Mouse (Mus musculus) lung, embryonic 14.5 days (tissue): ENCODE results near the gene Neil1. TPM values are rescaled to one million over a fixed set of nuclear protein-coding genes. Genes with fewer than 3 reads are reported as not detected.

ENCODE experiments used
- ATAC-seq: fragments of 200-750 bp; cut with Nextera tagmentation; 2 replicates; pipeline ENCODE4 v1.8.0; 2017; ENCODE audit warnings: mild to moderate bottlenecking, moderate TSS enrichment, moderate library complexity; ENCODE audit not compliant: insufficient read depth
- DNase-seq: peaks from one replicate; pipeline ENCODE4 v3.0.0-alpha.2; 2015
- H3K27ac ChIP-seq: fragments of 300-500 bp; sonication (generic); 2 replicates; pipeline ENCODE4 v1.5.1; 2014; ENCODE audit warnings: low read depth, mild to moderate bottlenecking, moderate library complexity
- H3K27me3 ChIP-seq: fragments of 300-500 bp; sonication (generic); 2 replicates; pipeline ENCODE4 v1.6.1; 2014; ENCODE audit warnings: low read length, control low read depth; ENCODE audit not compliant: insufficient read depth
- H3K36me3 ChIP-seq: fragments of 300-500 bp; sonication (generic); 2 replicates; pipeline ENCODE4 v1.6.1; 2014; ENCODE audit warnings: control low read depth; ENCODE audit not compliant: insufficient read depth
- H3K4me1 ChIP-seq: fragments of 300-500 bp; sonication (generic); 2 replicates; pipeline ENCODE4 v1.6.1; 2014; ENCODE audit warnings: antibody characterized with exemption, control low read depth; ENCODE audit not compliant: insufficient read depth
- H3K4me2 ChIP-seq: fragments of 300-500 bp; sonication (generic); 2 replicates; pipeline ENCODE4 v1.6.1; 2014; ENCODE audit warnings: mild to moderate bottlenecking
- H3K4me3 ChIP-seq: fragments of 300-500 bp; sonication (generic); 2 replicates; pipeline ENCODE4 v1.5.1; 2014; ENCODE audit warnings: low read depth, low read length
- H3K9ac ChIP-seq: fragments of 300-500 bp; sonication (generic); 2 replicates; pipeline ENCODE4 v1.6.1; 2014
- H3K9me3 ChIP-seq: fragments of 300-500 bp; sonication (generic); 2 replicates; pipeline ENCODE4 v1.6.1; 2016; ENCODE audit warnings: low read depth, low read length, control low read depth
- CTCF ChIP-seq: IDR thresholded peaks from 2 replicates; pipeline ENCODE4 v1.5.1; 2016; ENCODE audit warnings: antibody characterized with exemption, low read depth
- WGBS: fragments of 180-500 bp; shearing (Covaris S2); extraction: QIAGEN DNeasy Blood & Tissue Kit; methylation state at CpG from one replicate; pipeline ENCODE4 v1.1.7; 2014; 5-methylcytosine and 5-hydroxymethylcytosine counted together
- polyA plus RNA-seq: library from polyadenylated mRNA; unstranded; fragments of >200 nt; fragmentation: Nextera tagmentation; extraction: Ambion mirVana; gene quantifications from 2 replicates; pipeline ENCODE4 v1.2.1, GENCODE M21; 2014

Gene Neil1
- polyA plus RNA-seq, 1 experiment from 2014 or later, result 5.9 TPM

DNA sequence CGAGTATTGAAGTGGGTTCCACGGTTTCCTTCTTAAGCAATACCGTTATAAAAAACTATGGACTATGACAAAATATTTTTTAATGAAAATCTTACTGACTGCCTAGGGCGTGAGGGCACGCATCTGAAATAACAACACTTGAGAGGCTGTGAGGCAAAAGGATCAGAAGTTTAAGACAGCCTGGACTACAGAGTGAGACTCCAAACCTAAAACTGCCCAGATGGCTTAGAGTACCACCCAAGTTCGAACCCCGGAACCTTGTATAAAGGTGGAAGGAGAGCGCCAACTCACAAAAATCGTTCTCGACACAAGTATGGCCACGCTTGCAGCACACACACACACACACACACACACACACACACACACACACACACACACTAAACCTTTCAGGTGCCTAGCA is 10.4 kb upstream of the Neil1 start:
- DNase-seq (no peak), ATAC-seq (peak; percentile 47)
- Histone ChIP-seq H3K36me3 (0 out of 2 replicates have a peak, but pooled peaks cover 9% of the 10 kb centered on the region), H3K9me3 (no peaks in the 10 kb centered on the region), H3K4me2 (peak overlapping the region; percentile 91), H3K4me3 (peak overlapping the region; percentile 68), H3K4me1 (no peaks in the 10 kb centered on the region), H3K9ac (peak overlapping the region; percentile 35), H3K27me3 (no peaks in the 10 kb centered on the region), H3K27ac (no peak overlapping the region)
- no peak for TF ChIP-seq CTCF
- 37% methylated on average over 11 of the region's 11 CpGs for WGBS

GRCm38 (mm10) chr9:57158013-57158470 is 9.9 kb upstream of the Neil1 start, which contains the start of gene Commd4:
TSS of gene Commd4 (minus strand) at chr9:57158331.
- no peak within 1 kb of the TSS for H3K27ac ChIP-seq
- H3K9me3 ChIP-seq, result no peaks in the 10 kb centered on the region
- no peaks in the 10 kb centered on the region for H3K27me3 ChIP-seq
- peak within 1 kb of the TSS; percentile 68 for H3K4me3 ChIP-seq
- peak within 1 kb of the TSS; percentile 91 for H3K4me2 ChIP-seq
- peak; percentile 99 for DNase-seq
- H3K9ac ChIP-seq, result peak within 1 kb of the TSS; percentile 64
- peak; percentile 92 for ATAC-seq
- H3K4me1 ChIP-seq, result no peaks in the 10 kb centered on the region
- H3K36me3 ChIP-seq, result 0 out of 2 replicates have a peak, but pooled peaks cover 9% of the 10 kb centered on the region
- under 1% methylated on average over 24 of the region's 24 CpGs for WGBS
- no peak for TF ChIP-seq CTCF

- no peaks in the 10 kb centered on the region for H3K27me3 ChIP-seq
- no peak overlapping the region for H3K27ac ChIP-seq
- H3K36me3 ChIP-seq, result 0 out of 2 replicates have a peak, but pooled peaks cover 9% of the 10 kb centered on the region
- TF ChIP-seq CTCF, result no peak
- H3K9ac ChIP-seq, result peak overlapping the region; percentile 64
- H3K9me3 ChIP-seq, result no peaks in the 10 kb centered on the region
- H3K4me3 ChIP-seq, result peak overlapping the region; percentile 68
- H3K4me2 ChIP-seq, result peak overlapping the region; percentile 91
- 23% methylated on average over 13 of the region's 13 CpGs for WGBS
- DNase-seq (no peak), ATAC-seq (no peak)
- H3K4me1 ChIP-seq, result no peaks in the 10 kb centered on the region
Measured at GRCm38 (mm10) chr9:57157499-57157898, 9.4 kb upstream of the Neil1 start.

DNA sequence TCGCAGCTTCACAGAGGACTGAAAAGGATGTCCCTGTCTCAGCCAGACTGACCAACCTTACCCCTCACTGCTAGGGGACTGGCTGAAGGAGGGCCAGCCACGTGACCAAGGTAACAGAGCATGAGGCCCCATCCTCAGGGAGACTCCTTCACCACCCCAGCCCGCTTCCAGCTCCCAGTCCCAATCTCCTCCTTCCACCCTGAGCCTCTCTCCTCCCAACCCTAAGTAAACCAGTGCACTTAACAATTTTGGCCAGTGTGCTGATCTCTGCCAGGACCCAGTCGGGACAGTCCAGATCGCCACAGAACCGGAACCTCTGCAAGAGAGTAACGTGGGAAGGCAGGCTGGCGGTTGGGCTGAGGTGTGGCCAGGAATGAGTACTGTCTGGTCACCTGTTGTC is 8.7 kb upstream of the Neil1 start:
- WGBS, result 86% methylated on average over 8 of the region's 8 CpGs
- no peaks in the 10 kb centered on the region for H3K4me1 ChIP-seq
- H3K36me3 ChIP-seq, result 0 out of 2 replicates have a peak, but pooled peaks cover 9% of the 10 kb centered on the region
- H3K27ac ChIP-seq, result no peak overlapping the region
- ATAC-seq (no peak), DNase-seq (no peak)
- H3K4me3 ChIP-seq, result no peak overlapping the region
- peak overlapping the region; percentile 91 for H3K4me2 ChIP-seq
- H3K9ac ChIP-seq, result no peak overlapping the region
- no peaks in the 10 kb centered on the region for H3K27me3 ChIP-seq
- no peak for TF ChIP-seq CTCF
- no peaks in the 10 kb centered on the region for H3K9me3 ChIP-seq

- H3K4me2 ChIP-seq, result no peak overlapping the region
- no peaks in the 10 kb centered on the region for H3K27me3 ChIP-seq
- H3K4me1 ChIP-seq, result no peaks in the 10 kb centered on the region
- no peak for TF ChIP-seq CTCF
- H3K9me3 ChIP-seq, result no peaks in the 10 kb centered on the region
- no peak overlapping the region for H3K9ac ChIP-seq
- 0 out of 2 replicates have a peak, but pooled peaks cover 9% of the 10 kb centered on the region for H3K36me3 ChIP-seq
- DNase-seq (no peak), ATAC-seq (no peak)
- H3K4me3 ChIP-seq, result no peak overlapping the region
- 90% methylated on average over 7 of the region's 7 CpGs for WGBS
- no peak overlapping the region for H3K27ac ChIP-seq
Measured at GRCm38 (mm10) chr9:57156383-57156782, 8.3 kb upstream of the Neil1 start.

- Histone ChIP-seq H3K36me3 (0 out of 2 replicates have a peak, but pooled peaks cover 9% of the 10 kb centered on the region), H3K4me1 (no peaks in the 10 kb centered on the region), H3K9me3 (no peaks in the 10 kb centered on the region), H3K27ac (no peak overlapping the region), H3K27me3 (no peaks in the 10 kb centered on the region), H3K4me3 (no peak overlapping the region), H3K9ac (no peak overlapping the region), H3K4me2 (no peak overlapping the region)
- TF ChIP-seq CTCF, result no peak
- ATAC-seq, result no peak
- WGBS, result 45% methylated on average over 6 of the region's 6 CpGs
- DNase-seq, result no peak
Measured at GRCm38 (mm10) chr9:57152331-57152730, 4.2 kb upstream of the Neil1 start.

- DNase-seq (no peak), ATAC-seq (no peak)
- Histone ChIP-seq H3K27ac (no peak overlapping the region), H3K9ac (no peak overlapping the region), H3K9me3 (no peaks in the 10 kb centered on the region), H3K27me3 (no peaks in the 10 kb centered on the region), H3K4me1 (0 out of 2 replicates have a peak, but pooled peaks cover 4% of the 10 kb centered on the region), H3K4me3 (no peak overlapping the region), H3K4me2 (no peak overlapping the region), H3K36me3 (0 out of 2 replicates have a peak, but pooled peaks cover 3% of the 10 kb centered on the region)
- no peak for TF ChIP-seq CTCF
- WGBS, result 78% methylated on average over 5 of the region's 5 CpGs
Measured at GRCm38 (mm10) chr9:57150192-57150591, 2.1 kb upstream of the Neil1 start.
